Mouse (Mus musculus) CH12.LX (cell line): ENCODE results near the gene Ptprf.

Experiments
- BHLHE40 ChIP-seq: IDR thresholded peaks from 2 replicates; pipeline ENCODE4 v1.6.1; 2011; ENCODE audit warnings: mild to moderate bottlenecking, low read depth, low read length, improper control_type of control experiment
- CHD2 ChIP-seq: IDR thresholded peaks from 2 replicates; pipeline ENCODE4 v1.6.1; 2011; ENCODE audit warnings: low read length, improper control_type of control experiment
- CTCF ChIP-seq, 2 experiments: IDR thresholded peaks in 1 of 2; conservative IDR thresholded peaks in 1 of 2; 2 replicates each; pipeline ENCODE4 v1.5.1; 2011 to 2012; ENCODE audit warnings: low read depth in 2 of 2, low read length in 2 of 2, improper control_type of control experiment in 1 of 2, inconsistent platforms in 1 of 2, mild to moderate bottlenecking in 1 of 2, moderate library complexity in 1 of 2
- ELF1 ChIP-seq: IDR thresholded peaks from 2 replicates; pipeline ENCODE4 v1.6.1; 2014; ENCODE audit warnings: low read depth, mild to moderate bottlenecking, inconsistent platforms, low read length, improper control_type of control experiment
- IRF4 ChIP-seq: IDR thresholded peaks from 2 replicates; pipeline ENCODE4 v1.6.1; 2014; ENCODE audit warnings: low read depth, mild to moderate bottlenecking, inconsistent platforms, low read length, improper control_type of control experiment
- JUND ChIP-seq: conservative IDR thresholded peaks from 2 replicates; pipeline ENCODE4 v1.6.1; 2011; ENCODE audit warnings: low read depth, low read length, improper control_type of control experiment
- MAX ChIP-seq: IDR thresholded peaks from 2 replicates; pipeline ENCODE4 v1.6.1; 2011; ENCODE audit warnings: low read length, improper control_type of control experiment
- NELFE ChIP-seq: IDR thresholded peaks from 2 replicates; pipeline ENCODE4 v1.6.1; 2011; ENCODE audit warnings: low read depth, low read length, improper control_type of control experiment
- POLR2A ChIP-seq: IDR thresholded peaks from 2 replicates; pipeline ENCODE4 v1.6.1; 2011; ENCODE audit warnings: low read depth, mild to moderate bottlenecking, improper control_type of control experiment, low read length
- POLR2AphosphoS2 ChIP-seq: IDR thresholded peaks from 2 replicates; pipeline ENCODE4 v1.6.1; 2011; ENCODE audit warnings: low read depth, low read length, improper control_type of control experiment
- RAD21 ChIP-seq: IDR thresholded peaks from 2 replicates; pipeline ENCODE4 v1.6.1; 2011; ENCODE audit warnings: low read depth, mild to moderate bottlenecking, low read length, improper control_type of control experiment, moderate library complexity
- USF1 ChIP-seq: IDR thresholded peaks from 2 replicates; pipeline ENCODE4 v1.6.1; 2014; ENCODE audit warnings: low read depth, mild to moderate bottlenecking, inconsistent platforms, low read length, improper control_type of control experiment

- TF ChIP-seq IRF4 (no peak), POLR2A (no peak), RAD21 (no peak), JUND (no peak), CTCF (conservative IDR thresholded peaks at IDR 0.05 in 1 of 2, IDR thresholded peaks at IDR 0.05 in 1 of 2; ENCODE audit: low read depth in 2 of 2, low read length in 2 of 2) (no peak), POLR2AphosphoS2 (no peak), USF1 (no peak), NELFE (no peak), CHD2 (no peak), MAX (no peak), BHLHE40 (no peak), ELF1 (no peak)
Measured at GRCm38 (mm10) chr4:118247323-118247722, 43.9 kb downstream of the Ptprf start.
